Mouse (Mus musculus) heart, adult 18-20 months (tissue): ENCODE results near the gene Zbtb32. TPM values are rescaled to one million over a fixed set of nuclear protein-coding genes. Genes with fewer than 3 reads are reported as not detected.
A peak's percentile ranks its signal among the peaks of the same experiment; 100 is the strongest.

ENCODE experiments used
- DNase-seq, 2 experiments: peaks; one replicate each; pipeline ENCODE4 v3.0.0; 2021 to 2022; ENCODE audit warnings: mixed read lengths in 1 of 2
- total RNA-seq, 2 experiments: library from RNA; stranded (reverse); gene quantifications; 2 replicates each; pipeline ENCODE4 v1.2.3; 2021

Gene Zbtb32
- total RNA-seq, 2 experiments from 2014 or later, result 0.21 TPM; not detected in 1

DNA sequence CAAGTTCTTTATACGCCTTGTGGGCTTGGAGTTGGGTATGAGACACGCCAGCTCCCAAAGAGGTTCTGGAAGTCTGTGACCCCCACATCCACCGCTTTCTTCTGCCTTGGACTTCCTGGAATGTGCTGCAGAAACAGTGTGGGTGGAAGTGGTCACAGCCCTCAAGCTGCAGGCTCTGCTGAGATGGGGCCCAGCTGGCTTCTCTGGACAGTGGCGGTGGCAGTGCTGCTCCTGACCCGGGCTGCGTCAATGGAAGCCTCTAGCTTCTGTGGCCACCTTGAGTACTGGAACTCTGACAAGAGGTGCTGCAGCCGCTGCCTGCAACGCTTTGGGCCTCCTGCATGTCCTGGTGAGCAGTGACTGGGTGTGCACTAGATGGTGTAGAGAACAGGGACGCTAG lies 32.7 kb downstream of the Zbtb32 start:
- no peak for DNase-seq

DNA sequence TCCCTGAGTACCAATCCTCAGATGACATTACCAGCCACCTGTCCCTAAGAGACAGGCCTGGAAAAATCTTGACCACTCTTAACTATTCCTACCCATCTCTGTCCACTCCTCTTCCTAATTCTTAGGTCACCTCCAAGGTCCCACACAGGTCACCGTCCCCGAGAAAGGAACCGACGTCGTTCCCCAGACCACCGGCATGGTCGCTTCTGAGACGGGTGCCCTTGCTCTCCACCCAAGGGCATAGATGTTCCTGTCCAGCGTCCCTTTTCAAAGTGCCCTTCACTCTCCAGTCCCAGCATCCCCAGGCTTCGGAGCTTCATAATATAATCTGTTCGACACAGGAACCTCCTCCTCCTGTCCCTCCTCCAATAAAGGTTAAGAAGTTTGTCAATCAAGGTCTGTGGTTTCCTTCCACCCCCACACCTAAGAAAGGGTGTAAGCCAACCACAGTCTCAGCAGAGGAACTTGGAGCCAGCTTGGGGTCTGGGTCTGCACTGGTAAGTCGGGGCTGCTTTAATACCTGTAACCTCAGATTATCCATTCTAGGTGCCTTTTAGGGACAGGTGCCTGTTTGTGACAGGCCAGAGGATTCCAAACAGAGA lies 33.6 kb downstream of the Zbtb32 start, which contains the start of gene Igflr1:
Gene Igflr1 (plus strand): TSS at position 458 of the 602 bp plus-strand sequence.
- no peak for DNase-seq

DNA sequence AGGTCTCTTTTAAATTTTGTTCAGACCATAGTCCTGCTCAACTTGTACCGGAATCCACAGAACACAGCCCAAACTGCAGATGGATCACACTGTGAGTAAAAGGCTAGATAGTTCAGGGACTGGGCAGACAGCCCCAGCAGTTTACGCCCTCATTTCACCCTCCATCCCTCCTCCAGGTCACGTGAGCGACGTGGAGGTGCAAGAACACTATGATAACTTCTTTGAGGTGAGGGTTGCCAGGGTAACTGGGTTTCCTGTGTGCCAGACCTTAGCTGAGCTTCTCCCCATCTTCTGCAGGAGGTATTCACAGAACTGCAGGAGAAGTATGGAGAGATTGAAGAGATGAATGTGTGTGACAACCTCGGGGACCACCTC lies 34.8 kb downstream of the Zbtb32 start:
- DNase-seq, result no peak

DNA sequence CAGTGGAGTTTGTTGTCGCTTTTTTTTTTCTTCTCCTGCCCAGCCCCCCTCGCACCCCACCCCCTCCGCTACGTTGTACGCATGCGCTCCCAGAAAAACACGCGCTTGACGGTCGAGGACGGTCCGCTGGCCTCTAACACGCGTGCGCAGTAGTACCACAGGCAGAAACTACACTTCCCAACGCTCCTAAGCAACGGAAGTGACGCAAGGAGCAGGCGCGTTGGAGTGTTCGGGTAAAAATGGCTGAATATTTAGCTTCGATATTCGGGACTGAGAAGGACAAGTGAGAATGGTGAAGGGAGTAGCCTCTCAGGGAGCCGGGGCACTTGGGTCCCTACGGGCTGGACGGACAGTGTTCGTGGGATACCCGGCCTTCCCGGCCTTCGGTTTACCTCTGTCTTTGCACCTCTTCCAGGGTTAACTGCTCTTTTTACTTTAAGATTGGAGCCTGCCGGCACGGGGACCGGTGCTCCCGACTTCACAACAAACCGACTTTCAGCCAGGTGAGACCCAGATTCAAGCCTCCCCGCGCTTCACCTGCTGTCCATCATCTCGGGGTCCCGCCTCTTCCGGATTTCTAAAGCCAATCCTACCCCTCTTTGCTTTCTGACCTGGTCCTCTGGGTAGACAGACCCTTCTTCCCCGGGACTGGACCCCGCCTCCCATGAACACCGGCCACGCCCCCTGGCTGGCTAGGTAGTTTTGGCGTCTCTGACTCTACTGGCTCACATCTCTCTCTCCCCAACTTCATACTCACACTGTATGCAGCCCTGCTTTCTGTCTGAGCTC lies 35.4 kb downstream of the Zbtb32 start, which contains the start of the genes U2af1l4, Gm49396 and Psenen:
Gene U2af1l4 (plus strand): TSS at position 185 of the 789 bp plus-strand sequence.
Gene Gm49396 (plus strand): TSS at position 228 of the 789 bp plus-strand sequence.
Gene Psenen (minus strand): TSS at position 511 of the 789 bp plus-strand sequence.
- peak; percentile 97 to 98 for DNase-seq

DNA sequence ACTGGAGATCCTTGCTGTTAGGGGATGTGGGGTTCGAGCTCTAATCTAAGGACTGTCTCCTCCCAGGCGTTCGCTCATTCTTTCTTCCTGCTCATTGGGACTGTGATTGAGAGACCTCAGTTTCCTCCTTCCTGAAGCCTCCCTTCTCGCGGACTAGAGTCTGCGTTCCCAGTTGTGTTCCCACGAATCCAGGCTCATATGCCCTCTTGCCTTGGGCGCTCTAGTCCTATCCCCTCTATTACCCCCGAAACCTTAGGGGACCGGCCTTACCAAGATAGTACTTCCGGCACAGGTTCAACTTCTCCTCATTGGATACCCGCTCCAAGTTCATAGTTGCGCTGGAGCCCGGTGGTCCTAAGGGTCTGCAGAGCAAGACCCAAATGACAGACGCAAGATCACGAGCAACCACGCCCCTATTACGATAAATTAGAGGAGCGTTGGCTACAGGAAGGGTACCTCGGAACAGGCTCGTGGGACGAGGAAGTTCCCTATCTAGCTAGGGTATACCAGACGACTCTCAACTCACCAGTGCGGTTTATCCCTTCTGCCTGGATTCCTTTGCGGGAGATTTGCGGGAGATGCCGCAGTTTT lies 36.1 kb downstream of the Zbtb32 start:
- no peak for DNase-seq

DNA sequence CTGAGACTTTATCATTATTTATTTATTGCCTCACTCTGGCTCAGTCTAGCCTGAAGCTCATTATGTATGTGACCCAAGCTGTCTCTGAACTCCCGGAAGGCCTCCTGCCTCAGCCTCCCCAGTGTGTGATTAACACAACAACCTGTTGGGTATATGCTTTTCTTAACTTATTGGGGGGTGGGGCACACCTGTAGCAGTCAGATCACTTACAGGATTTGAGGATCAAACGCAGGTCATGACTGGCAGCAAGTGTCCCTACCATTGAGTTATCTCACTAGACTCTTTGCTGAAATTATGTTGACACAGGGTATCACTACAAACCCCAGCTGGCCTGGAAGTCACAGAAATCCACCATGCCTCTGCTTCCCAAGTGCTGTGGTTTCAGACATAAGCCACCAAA lies 38.4 kb downstream of the Zbtb32 start:
- DNase-seq, result no peak

DNA sequence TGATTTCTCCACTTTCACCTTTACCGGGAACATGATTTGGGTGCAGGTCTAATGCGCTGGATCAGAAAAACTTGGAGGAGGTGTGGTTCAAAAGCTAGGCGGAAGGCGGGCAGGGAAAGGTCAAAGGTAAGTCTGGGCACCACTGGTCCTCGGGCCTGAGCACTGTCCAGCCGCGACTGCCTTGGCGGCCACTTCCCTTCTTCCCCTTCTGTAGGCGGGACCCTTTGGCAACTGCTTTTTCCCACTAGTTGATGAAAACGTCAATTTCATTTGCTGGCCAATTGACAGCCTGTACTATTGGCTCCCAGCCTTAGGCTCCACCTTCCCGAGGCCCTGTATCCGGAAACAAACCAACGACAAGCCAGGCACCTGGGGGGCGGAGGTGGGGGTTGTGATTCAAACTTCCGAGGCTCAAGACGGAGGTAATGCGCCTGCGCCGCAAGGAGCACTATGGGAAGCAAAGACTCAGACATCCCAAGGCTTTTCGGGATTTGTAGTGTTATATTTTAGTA lies 39.2 kb downstream of the Zbtb32 start, which contains the start of gene Lin37:
Gene Lin37 (minus strand): TSS at position 396 of the 512 bp plus-strand sequence.
- peak; percentile 96 to 99 for DNase-seq

DNA sequence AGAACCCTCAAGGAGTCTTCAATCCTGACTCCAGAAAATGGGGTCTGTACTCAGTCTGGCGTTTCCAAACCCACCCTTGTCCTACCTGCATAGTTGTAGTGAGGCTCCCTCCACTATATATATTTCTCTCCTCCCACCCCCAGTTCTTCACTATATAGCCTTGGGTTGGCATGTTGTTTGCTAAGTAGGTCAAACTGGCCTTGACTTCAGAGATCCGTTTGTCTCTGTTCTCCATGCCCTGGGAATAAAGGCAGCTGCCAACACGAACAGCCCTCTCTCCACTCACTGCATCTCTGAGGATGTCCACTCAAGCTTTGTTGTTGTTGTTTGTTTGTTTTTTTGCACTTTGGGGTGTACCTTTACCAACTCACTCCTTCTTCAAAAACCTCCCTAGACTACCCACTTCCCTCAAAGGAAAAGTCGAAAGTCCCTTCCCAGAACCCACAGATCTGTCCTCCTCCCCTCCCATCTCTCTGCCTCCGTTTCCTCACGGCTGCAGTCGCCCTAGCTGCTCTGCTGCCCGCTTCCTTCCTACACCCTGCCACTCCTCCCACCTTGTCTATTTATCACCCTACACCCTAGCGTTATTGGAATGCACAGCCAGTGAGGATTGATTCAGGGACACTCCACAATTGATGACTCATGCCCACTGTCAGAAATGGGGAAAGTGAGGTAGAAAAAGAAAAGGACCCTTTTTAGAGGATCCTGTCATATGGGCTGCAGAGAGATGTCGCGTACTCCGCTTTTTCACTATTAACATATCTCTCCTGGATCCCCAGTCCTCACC lies 39.9 kb downstream of the Zbtb32 start:
- no peak for DNase-seq

DNA sequence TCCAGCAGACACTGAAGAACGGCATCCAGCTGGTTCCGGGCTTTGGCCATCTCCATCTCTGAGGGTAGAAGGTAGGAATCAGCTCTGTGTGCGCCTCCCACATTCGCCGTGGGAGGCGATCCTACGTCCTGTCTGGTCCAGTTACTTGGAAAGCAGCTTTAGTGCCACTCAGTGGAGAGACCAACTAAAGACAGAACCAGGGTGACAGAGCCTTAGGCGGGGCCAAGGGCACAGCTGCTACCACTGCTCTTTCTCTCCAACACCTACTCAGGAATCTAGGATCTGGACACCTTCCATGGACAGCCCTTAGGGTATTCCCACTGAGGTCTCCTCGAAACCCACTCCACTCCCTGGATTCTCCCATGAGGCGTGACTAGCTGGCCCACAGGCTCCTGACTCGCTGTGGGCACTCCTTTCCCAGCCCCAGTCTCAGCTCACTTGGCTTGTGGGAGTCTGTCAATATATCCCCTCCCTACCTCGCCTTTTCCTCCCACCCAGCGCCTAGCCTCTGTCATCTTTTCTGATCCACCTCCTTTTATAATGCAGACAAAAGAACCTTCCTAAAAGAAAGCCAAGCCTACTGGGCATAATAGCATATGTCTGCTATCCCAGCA lies 40.7 kb downstream of the Zbtb32 start:
- DNase-seq, result no peak

DNA sequence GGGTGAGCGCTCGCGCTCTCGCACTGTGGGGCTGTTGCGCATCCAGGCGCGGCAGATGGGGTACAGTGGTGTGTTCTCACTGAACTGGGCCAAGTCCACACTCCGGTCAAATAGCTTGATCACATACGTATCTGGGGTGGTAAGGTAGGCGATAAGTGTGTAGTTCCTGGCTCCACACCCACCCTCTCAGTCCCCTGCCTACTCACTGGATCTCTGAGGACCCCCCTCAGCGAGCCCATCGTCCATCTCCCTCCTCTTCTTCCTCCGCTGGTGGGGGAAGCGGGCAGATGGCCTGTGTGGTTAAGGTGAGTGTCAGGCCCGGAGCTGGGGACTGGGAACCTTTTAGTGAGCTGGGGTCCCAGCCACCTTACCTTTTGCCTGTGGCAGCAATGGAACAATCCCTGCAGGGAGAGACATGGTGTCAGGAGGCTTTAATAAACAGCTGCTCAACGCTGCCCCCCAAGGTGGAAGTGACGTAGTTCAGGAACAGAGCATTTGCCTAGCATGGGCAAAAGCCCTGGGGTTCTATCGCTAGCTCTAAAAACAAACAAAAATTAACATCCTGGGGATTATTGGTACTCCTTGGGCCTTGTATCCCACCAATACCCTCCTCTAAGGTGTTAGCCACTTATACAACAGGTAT lies 41.7 kb downstream of the Zbtb32 start:
- no peak for DNase-seq

DNA sequence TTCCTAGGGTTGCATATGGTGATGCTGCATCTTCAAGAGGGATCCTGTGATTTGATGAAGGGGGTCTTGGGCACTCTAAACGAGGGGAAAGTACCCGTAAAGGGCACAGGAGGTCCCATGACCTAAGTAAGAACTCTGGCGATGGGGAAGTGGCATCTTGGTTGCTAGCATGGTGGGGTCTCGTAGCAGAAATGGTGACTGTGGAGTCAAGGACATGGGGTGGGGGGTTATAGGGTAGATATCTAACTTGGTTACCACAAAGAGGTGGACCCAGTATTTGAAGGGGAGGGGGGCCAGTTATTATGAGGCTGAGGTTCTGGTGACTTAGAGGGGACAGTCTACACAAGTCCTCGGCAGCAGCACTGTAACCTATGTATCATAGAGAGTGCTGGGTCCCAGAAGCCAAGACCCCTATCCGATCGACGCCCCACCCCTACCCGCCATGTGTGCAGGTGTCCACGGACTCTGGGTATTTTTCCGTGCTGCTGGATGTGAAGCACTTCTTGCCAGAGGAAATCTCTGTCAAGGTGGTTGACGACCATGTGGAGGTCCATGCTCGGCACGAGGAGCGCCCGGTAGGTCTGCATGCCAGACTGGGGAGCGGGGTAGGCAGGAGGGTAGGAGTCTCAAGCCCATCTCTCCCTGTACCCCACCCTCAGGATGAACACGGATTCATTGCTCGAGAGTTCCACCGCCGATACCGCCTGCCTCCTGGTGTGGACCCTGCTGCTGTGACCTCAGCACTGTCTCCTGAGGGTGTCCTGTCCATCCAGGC lies 44.7 kb downstream of the Zbtb32 start:
- DNase-seq, result peak in 1 of 2 experiments; percentile 33

DNA sequence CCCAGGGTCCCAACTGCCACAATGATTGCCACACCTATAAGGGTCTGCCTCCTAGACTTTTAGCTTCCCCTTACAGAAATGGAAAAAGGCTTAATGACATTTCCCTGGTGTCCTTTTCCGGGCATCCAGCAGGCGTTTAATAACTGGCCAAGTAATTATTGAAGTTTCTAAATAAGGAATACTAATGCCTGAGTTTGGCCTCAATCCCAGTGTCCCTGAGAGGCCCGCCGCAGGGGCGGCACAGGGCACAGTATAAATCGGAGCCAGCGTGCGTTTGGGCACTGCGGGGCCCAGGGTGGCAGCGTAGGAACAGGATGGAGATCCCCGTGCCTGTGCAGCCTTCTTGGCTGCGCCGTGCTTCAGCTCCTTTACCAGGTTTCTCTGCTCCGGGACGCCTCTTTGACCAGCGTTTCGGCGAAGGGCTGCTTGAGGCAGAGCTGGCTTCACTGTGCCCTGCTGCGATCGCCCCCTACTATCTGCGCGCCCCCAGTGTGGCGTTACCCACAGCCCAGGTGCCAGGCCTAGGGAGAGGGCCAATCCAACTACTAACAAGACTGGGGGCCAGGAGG lies 45.6 kb downstream of the Zbtb32 start:
- DNase-seq, result peak; percentile 79 to 80

DNA sequence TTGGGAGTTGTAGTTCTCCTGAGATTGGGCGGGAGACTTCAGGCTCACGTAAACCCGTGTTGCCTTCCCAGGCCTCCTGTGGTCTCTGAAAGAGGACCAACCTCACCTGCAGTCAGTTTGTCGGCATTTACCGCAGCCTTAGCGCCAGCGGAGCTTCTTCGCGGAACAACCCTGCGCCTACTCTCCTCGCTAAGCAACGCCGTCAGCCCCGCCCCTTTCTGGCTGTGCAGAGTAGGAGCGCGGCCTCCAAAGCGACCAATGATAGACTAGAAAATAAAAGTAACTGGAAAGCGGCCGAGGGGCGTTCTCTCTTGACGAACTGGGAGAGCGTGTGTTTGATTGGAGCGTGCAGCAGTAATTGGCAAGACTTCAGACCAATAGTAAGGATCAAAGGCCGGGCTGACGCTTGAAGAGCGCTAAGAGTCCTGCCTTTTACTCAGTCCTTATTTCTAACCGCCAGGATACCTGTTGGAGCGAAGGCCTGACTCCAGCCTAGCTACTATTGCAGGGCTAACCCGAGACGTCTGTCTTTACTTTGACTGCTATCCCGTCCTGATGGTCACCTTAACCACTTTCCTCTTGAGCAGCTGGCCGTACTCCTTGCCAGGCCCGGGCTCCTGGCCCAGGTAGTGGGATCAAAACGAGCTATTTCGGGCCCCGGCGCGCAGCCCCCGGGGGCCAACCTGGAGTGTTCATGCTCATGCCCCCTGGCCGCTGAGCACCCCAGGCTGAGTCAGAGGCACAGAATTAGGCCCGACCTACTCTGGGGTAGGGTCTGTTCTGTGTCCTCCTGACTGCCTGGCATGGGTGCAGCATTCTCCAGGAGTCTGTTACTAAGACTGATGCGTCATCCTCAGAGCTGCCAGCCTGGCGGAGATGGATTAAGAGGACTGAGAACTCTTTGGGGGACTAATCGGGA lies 46.3 kb downstream of the Zbtb32 start, which contains the start of the genes Hspb6 and Proser3:
Gene Hspb6 (plus strand): TSS at position 77 of the 919 bp plus-strand sequence.
Gene Proser3 (minus strand): TSS at position 198 of the 919 bp plus-strand sequence.
- peak; percentile 99 for DNase-seq

DNA sequence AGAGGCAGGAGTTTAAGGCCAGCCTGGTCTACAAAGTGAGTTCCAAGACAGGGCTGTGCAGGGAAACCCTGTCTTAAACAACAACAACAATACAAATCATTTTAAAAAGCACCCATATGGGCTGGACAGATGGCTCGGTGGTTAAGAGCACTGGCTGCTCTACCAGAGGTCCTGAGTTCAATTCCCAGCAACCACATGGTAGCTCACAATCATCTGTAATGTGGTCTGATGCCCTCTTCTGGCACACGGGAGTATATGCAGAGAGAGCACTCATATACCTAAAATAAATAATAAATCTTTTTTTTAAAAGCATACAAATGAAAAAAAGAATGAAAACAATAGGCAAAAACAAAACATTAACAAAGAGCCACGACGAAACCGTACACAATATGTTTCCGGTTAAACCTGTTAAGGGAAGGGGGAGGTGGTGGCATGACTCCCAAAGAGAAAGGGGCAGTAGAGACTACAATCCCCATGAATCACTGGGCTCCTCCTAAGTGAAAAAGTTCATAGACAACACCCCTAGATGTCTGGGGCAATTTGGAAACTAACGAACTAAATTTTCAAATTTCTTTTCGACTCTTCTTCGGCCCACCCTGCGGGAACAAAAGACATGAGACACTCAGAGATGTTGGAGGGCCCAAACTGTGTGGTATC lies 47.1 kb downstream of the Zbtb32 start:
- no peak for DNase-seq

DNA sequence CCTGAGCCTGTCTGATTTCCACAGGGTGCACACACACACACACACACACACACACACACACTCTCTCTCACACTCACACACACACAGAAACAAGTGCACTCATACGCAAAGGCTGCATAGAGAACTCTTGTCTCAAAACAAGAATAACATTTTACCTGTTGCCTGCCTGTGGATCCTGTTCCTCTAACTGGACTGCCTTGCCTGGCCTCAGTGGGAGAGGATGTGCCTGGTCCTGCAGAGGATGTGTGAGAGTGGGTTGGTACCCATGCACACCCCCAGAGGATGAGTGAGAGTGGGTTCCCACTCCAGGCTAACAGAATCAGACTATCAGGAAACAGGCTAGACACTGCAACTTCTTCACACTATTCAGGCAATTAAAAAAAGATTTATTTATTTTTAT lies 48.1 kb downstream of the Zbtb32 start:
- DNase-seq, result no peak

DNA sequence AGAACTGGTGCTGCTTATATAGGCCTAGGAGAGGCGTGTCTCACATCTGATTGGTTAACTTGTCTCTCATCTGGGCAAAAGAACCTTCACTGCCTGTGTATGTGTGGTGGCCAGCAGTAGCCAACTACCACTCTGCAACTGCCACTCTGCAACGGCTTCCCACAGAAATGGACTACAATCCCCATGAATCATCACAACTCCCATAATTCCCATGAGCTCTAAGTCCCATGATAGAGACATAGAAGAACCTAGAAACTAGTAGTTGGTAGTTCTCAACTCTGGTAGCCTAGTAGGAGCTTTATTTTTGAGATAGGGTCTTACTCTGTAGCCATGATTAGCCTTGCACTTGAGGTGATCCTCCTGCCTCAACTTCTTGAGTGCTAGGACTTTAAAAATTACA lies 48.8 kb downstream of the Zbtb32 start:
- DNase-seq, result no peak

DNA sequence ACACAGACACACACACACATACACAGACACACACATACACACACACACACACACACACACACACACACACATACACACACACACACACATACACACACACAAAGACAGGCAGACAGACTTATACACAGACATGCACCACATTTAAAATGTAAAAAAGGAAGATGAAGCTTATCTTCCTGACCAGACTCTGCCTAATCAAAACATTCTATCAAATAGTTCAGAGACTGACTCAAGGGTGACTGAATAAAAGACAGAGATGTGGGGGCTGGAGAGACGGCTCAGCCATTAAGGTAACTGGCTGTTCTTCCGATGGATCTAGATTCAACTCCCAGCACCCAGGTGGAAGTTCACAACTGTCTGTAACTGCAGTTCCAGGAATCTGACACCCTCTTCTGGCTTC lies 54.4 kb downstream of the Zbtb32 start:
- no peak for DNase-seq

DNA sequence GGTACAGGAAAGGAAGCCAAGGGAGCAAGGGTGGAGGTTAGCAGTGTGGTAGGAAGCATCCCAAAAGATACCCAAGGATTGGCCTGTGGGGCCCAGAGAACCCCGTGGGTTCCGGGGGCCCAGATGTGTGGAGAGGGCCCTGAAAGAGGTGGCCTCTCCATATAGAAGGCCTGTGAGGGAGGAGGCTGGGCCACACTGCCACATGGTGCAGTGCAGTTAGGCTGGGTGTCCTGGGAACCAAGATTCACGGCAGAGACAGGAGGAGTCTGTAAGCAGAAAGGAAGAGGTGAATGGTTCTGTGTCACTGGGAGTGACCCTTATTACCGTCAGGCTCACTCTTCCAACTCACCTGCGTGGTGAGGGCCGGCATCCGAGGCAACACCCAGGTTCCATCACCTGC lies 58.1 kb downstream of the Zbtb32 start:
- no peak for DNase-seq
